Mouse (Mus musculus): Measurements from ENCODE around the gene Klhl12.
"Not testable (repeated sequence)": the region's sequence is repeated elsewhere in the genome, so short reads cannot be mapped to it uniquely, and the experiment has no call there.

The Klhl12 gene

DNA sequence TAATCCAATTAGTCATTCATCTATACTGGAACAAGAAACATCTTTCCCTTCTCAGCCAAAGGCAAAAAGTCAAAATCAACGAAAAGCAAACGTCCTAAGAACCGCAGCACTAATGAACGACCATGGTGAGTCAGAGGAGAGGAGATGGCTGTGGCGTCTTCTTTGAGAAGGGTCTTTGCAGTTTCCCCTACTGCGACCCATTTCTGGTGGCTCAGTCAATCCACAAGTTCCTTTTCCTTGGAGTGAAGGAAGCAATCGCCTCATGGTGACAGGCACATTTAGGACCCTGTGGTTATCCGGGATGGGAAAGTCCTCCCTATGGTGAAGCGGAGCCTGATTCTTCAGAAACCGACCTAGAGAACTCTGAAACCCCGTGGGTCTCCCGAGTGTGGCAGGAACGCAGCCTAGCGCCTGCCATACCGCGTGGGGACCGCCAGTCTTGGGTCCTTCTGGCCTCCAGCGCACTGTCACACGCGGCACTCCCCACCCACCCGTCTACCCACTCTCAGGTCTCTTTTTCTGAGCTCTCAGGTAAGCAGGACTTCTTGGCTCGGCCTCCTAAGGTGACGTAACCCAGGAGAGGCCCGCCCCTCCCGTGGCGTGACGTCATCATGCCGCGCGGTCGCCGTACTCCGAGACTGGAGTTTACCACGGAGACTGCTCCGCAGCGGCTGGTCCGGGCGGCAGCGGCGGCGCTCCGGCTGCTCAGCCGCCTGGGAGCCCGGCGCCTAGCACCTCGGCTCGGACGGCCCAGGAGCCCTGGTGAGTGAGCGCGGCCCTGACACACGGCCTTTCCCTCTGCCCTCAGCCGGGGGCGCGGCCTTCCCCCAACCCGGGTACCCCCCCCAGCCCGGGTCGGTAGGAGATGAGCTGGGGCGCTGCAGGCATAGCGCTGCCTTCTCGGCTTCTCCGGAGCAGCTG is at the start of gene Klhl12:
Klhl12 (plus strand) TSS at position 628 of the 921 bp plus-strand sequence.
- DNase-seq (ENCODE audit: low read depth): peak; percentile 97

DNA sequence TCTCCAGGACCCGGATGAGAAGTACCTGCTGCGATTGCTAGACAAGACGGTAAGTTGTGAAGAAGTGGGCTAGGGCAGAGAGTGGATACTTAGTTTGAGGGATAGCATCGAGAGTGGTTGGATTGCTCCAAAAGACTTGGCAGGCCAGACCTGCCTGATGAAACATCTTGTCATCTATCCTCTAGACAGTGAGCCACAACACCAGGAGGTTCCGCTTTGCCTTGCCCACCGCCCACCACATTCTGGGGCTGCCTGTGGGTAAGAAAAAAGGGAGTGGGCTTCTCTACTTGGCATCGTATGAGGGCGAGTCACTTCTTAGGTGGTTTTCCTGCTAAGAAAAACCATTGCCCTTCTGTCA is 48.9 kb upstream of the Klhl12 start:
- DNase-seq (ENCODE audit: low read depth): no peak

DNA sequence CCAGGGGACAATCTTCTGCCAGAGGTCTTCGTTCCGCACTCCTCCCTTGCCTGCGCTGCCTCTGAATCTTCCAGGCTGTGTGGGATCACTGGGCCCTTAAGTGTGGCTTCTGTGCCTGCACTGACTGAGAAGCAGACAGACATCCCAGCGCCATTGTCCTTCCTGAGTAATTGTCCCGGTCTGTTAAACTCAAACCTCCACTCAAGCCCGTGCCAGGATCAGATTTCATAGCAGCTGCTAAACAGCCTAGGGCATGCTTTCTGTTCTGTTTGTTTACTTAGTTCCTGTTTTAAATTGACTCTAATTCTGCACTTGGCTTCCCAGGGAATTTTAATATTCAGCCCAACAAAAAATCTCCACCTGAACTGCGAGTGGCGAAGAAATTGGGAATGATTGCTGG is 47.3 kb upstream of the Klhl12 start:
- DNase-seq (ENCODE audit: low read depth): no peak

DNA sequence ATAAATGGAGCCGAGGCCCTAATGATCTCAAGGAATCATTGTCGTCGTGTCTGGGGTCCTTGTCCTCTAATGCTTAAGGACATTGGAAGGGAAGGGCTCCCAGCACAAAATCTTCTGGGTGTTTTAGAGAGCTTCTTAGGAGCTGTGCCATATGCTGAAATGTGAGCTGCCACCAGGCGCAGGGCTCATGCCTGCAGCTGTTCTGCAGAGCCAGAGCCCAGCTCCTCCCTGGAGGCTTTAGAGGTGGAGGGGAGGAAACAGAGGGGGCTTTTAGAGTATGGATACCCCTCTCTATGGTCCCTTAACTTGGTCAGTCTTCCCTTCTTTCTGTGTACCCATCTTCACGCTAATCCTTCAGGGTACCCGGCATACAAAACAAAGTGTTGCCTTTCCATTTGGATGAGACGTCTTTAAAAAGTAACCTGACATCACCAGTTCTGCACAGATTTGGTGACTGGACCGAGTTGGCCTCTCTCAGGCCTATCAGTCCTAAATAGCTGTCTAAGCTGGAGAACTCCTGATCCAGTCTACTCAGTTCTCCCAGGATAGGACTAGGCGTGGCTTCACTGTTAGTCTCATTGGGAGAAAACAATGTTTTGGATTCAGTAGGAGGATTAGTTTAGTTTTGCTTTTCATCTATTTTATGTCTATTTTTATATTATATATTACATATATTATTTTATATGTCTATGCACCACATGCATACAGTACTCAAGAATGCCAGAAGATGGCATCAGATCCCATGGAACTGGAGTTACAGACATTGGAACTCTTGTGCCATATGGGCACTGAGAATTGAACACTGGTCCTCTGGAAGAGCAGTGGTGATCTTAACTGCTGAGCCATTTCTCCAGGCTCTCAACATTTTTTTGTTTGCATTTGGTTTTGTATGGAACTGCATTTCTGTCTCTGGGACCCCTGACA is 43.4 kb upstream of the Klhl12 start:
- peak; percentile 29 for DNase-seq (ENCODE audit: low read depth)

DNA sequence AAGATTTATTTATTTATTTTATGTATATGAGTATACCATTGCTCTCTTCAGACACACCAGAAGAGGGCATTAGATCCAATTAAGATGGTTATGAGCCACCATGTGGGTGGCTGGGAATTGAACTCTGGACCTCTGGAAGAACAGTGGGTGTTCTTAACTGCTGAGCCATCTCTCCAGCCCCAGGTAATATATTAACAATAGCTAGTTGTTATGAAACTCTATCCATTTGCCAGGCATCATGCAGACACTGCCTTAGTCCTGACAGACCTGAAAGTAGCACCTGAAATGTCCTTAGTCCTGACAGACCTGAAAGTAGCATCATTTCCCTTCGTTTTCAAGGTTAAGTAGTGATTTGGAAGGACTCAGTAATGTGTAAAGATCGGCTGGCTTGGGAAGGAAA is 41.3 kb upstream of the Klhl12 start:
- DNase-seq (ENCODE audit: low read depth): no peak

DNA sequence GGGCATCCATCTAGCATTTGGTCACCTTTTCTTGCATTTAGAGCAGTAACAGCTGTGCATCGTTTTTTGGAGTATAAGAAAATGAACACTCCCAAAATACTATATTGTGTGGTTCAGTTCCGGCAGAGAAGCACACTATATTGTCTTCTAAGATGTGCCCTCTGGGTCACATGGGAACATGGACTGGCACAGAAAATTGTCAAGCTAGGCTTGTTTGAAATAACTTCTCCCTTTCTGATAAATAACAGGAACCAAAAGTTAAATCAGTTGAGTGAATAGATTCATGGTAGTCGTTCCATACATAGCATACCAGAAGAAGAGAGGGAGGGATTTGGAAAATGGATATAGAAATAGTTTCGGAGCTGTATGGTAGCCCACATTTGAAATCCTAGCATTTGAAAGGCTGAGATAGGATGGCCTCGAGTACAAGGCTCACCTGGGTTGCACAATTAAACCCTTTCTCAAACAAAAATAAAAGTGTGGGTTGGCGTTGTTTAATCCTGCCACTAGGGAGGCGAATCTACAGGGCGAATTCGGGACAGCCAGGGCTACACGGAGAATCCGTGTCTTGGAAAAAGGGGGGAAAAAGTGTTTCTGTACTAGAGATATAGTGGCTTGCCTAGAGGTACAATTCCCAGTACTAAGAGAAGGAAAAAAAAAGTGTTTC is 40.7 kb upstream of the Klhl12 start:
- DNase-seq (ENCODE audit: low read depth): no peak

DNA sequence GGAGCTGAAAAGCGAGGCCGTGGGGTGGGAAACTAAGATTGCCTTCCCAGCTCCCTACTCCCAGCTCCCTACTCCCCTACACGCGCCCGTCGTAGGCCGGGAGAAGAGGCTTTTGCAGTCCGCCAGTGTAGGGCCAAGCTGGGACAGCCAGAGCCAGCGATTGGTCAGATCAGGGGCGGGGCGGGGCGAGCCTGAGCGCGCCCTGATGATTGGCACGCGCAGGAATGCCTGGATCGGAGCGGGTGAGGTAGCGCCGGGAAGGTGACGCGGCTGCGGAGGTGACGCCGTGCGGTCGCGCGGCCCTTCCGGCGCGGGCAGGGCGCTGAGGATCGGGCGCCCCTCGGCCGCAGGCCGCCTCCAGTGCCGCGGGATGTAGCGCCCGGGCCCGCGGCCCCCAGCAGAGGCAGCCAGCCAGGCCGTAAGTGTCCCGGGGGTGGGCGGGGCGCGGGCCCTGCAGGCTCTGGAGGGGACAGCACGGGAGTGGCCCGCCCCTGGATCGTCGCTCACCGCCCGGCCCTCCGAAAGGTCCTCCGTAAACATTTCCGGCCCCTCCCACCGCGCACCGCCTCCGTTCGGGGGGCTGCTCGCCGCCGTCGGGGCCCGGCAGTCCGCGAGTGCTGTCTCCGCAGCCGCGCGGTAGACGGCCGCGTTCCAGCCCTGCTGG is 40.0 kb upstream of the Klhl12 start, which contains the start of gene Adipor1:
Adipor1 (plus strand) TSS at position 211 of the 664 bp plus-strand sequence.
- peak; percentile 98 for DNase-seq (ENCODE audit: low read depth)

DNA sequence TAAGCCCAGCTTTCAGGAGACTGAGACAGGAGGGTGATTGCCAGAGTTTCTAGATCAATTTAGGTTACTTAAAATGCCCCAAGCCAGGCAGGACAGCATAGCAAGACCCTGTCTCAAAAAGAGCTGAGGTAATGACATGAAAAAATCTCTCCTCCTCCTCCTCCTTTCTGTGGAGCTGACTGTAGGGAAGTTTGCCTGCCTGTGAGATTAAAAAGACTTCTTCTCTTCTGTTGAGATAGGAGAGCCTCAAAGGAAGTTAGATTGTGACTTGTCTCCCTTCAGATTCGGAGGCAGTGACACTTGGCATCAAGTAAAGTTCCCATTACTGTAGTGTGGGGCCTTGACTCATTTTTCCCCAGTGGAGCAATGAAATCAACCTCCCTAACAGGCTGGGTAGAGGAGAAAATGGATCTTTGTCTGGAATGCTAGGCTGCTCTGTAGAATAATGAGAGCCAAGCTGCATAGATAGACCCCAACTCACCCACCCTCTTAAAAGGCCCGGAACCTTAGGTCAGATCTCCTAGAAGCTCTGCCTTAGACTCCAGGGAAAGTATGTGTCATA is 36.8 kb upstream of the Klhl12 start:
- DNase-seq (ENCODE audit: low read depth): no peak

DNA sequence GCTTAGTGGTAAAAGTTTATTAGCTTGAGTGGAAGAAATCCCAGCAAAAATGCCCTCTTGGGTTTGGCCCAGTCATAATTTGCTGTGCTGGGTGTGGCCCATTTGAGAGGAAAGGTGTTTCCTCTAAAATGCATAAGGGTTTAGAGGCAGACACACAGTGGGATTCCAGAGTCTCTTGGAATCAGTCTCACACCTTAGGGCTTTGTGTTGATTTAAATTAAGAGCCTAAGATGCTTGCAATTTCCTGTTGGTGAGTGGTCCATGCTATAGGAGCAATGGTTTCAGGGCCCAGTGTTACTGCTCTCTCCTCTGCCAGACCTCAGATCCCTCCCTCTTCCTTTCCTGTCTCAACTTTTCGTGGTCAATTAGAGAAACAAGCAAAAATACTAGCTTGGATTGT is 36.2 kb upstream of the Klhl12 start:
- no peak for DNase-seq (ENCODE audit: low read depth)

DNA sequence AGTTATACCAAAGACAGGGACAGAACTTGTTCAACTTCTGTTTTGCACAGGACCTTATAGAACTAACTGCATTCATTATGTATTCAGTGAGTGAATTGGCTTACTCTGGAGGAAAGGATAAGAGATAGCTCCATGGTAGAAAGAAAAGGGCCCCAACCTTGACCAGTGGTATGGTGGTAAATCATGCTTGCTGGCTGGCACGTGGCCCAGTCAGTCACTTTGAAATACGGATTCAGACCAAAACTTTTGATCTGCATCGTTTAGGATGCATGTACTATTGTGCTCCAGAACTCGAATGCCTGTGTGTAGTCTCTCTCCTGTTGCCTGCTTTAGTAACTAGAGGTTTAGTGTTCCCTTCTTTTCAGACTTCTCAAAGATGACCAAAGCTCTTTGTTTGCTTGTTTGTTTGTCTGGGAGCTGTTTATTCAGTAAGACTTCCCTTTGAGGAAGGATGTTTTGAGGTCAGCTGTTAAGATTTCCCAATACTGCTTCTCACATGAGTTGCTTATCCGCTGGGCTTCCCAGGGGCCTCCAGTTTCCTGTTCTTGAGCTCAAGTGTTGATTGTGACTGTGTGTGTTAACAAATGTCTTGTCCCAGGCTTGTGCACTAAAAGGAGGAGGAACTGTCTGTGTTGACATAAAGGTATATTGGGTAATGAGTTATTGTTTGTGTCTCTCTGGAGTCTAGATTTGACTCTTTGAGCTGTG is 35.4 kb upstream of the Klhl12 start:
- peak; percentile 39 for DNase-seq (ENCODE audit: low read depth)

DNA sequence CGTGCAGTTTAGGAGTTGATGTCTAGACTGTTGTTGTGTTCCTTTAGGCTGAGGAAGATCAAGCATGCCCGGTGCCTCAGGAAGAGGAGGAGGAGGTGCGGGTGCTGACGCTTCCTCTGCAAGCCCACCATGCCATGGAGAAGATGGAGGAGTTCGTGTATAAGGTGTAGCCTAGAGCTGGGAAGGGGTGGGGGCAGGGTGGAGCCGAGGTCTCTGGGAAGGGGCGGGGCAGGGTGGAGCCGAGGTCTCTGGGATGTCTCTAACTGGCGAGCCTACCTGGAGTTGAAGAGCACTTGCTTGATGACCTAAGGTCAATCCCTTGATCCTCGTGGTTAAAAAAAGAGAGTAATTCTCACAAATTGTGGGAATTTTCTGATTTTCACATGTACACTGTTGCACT is 31.4 kb upstream of the Klhl12 start:
- DNase-seq (ENCODE audit: low read depth): no peak

DNA sequence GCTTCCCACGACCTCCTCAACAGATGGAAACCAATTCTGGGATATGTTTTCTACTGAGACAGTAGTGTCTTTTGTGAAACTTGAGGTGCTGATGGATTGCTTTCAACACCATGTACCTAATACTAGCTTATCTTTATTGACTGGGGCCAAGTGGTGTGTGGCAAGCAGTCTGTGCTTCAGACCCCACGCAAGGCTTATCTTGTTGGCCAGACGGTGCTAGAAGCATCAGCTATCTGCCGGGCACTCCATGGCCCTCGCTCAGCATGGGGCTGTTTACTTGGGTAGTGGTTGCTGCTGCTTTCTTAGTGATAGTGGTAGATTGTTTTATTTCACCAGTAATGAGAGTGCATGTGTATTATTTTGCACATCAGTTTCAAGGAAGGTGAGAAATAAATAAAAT is 29.0 kb upstream of the Klhl12 start:
- DNase-seq (ENCODE audit: low read depth): no peak

DNA sequence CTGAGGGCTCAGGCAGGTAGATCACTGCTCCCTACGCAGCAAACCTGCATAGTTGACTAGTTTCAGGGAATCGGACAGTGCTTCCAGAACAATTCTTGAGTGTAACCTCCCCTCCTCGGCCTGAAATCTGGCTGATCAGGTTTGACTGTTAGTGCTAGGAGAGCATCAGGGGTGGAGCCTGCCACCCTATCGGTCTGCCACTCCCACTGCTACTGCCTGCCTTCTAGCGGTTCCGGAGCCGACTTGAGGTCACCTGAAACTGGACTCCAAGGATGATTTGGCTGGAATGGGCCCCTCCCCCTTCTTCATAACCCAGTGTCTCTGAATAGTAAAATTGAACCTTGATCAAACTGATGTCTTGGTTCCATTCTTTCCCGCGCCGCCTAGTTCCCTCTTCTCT is 22.3 kb upstream of the Klhl12 start:
- no peak for DNase-seq (ENCODE audit: low read depth)

DNA sequence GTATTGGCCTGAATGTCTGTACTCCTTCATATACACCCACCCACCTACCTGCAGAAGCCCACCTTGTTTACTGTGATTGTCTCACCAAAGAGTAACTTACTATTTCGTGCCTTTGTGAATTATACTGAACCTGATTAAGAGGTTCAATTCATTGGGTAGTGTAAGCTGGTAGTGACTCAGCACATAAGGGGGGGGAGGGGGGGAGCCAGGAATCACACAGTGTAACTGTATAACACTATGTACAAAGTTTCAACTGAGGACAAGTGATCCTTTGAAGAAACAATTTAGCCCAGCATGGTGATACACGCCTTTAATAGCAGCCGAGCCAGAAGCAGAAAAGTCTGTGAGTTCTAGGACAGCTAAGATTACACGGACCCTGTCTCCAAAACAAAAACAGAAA is 21.9 kb upstream of the Klhl12 start:
- peak; percentile 31 for DNase-seq (ENCODE audit: low read depth)

DNA sequence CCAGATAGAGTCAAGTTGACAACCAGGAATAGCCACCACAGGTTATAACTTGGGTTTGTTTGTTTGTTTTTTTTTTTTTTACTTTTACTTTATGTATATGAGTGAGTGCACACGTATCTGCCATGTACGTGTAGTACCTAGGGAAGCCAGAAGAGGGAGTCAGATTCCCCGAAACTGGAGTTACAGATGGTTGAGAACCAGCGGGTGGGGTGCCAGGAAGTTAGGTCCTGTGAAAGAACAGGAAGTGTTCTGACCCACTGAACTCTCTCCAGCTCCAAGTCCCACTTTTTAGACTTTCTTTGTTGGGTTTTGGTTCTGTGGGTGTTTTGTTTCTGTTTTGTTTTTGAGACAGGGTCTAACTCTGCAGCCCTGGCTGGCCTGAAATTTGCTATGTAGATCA is 19.9 kb upstream of the Klhl12 start:
- peak; percentile 67 for DNase-seq (ENCODE audit: low read depth)

DNA sequence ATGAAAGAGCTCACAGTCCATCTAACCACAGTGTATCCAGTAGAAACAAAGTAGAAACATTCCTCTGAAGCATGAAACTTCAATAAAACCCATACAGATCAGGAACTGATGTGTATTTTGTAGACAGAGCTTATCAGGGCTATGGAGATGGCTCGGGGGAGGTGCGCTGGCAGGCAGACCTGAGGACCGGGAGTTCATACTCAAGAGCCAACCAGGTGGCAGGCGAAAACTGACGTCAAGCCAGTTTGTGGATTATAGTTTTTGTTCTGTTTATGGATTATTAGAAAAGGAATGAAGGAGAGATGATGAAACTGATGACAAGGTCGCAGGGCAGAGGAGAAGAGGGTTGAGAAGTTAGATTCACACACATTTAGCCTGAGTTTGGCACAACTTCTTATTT is 14.9 kb upstream of the Klhl12 start:
- no peak for DNase-seq (ENCODE audit: low read depth)

DNA sequence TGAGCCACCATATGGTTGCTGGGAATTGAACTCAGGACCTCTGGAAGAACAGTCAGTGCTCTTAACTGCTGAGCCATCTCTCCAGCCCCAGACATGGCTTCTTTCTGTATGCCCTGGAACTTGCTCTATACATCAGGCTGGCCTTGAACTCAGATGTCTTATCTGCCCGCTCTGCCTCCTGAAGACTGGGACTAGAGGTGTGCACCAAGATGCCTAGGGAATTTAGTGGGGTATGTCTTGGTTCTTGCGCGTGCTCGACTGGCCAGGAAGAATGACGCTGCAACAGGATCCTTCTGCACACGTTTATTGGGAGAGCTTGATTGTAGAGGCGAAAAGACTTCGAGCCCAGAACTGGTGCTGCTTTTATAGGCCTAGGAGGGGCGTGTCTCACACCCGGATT is 13.6 kb upstream of the Klhl12 start:
- not testable (repeated sequence) for DNase-seq (ENCODE audit: low read depth)

DNA sequence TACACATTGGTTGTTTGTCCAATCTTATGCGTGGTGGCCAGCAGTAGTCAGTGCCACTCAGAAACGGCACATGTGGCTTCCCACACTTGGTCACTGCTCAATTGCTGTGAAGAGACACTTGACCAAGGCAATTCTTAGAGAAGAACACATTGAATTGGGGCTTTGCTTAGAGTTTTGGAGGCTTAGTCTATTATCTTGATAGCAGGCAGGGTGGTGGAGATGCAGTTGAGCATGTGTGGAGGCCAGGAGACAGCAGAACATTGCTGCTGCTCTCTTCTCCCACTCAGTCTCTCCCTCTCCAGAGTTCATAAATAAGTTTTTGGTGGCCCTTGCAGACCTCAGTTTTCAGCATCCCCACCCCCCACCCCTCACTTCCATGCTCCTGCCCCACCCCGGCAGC is 12.9 kb upstream of the Klhl12 start:
- no peak for DNase-seq (ENCODE audit: low read depth)

DNA sequence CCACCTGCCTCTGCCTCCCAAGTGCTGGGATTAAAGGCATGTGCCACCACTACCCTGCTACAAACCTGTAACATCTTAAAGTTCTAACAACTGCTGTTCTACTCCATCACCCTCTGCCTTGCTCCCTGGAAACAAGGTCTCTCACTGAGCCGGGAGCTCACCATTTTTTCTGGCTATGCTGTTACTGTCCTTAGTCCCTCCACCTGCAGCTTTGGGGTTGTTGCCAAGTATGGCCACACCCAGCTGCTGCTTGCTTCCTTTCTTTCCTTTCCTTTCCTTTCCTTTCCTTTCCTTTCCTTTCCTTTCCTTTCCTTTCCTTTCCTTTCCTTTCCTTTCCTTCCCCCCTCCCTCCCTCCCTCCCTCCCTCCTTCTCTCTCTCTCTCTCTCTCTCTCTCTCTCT is 12.0 kb upstream of the Klhl12 start:
- DNase-seq (ENCODE audit: low read depth): not testable (repeated sequence)

DNA sequence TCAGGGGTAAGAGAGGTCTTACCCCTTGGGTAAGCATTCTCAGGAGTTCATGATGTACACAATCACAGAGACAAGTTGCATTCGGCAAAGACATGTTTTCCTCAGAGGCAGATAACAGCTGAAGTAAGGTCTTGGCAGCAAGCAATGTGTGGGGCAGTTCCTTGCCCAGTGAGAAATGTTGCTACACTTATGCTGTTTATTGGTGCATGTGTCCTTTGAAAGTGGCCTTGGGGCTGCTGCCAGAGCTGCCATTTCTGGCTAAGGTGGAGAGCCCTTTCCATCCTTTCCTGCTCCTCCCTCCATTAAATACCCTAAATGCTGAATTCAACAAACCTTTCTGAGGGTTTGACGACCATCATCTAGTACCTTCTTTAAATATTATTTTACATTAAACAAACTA is 9.9 kb upstream of the Klhl12 start:
- no peak for DNase-seq (ENCODE audit: low read depth)

DNA sequence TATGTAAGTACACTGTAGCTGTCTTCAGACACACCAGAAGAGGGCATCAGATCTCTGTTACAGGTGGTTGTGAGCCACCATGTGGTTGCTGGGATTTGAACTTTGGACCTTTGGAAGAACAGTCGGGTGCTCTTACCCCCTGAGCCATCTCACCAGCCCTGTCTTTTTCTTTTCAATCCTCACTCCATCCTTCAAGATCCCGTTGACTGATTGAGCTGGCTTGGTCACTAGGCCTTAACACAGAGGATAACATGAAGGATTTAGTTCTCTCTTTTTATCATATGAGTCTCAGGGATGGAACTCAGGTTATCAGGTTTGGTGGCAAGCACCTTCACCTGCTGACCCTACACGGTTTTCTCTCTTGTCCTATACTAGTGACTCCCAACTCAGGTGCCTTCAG is 6.8 kb upstream of the Klhl12 start:
- DNase-seq (ENCODE audit: low read depth): not testable (repeated sequence)
